Mouse (Mus musculus) testis, adult 2 months (tissue): ENCODE results near the gene Mid1. TPM values are rescaled to one million over a fixed set of nuclear protein-coding genes. Genes with fewer than 3 reads are reported as not detected.

Experiments
- H3K27ac ChIP-seq: fragments of 200-500 bp; 2 replicates; pipeline ENCODE4 v1.5.1; 2012; ENCODE audit warnings: low read depth, low read length; ENCODE audit not compliant: control insufficient read depth, insufficient read depth
- H3K27me3 ChIP-seq: fragments of 200-500 bp; 2 replicates; pipeline ENCODE4 v1.6.1; 2012; ENCODE audit warnings: mild to moderate bottlenecking, low read length, moderate library complexity; ENCODE audit not compliant: control insufficient read depth, insufficient read depth
- H3K36me3 ChIP-seq: fragments of 200-500 bp; 2 replicates; pipeline ENCODE4 v1.6.1; 2012; ENCODE audit warnings: mild to moderate bottlenecking, low read length; ENCODE audit not compliant: control insufficient read depth, insufficient read depth
- H3K4me1 ChIP-seq: fragments of 200-500 bp; 2 replicates; pipeline ENCODE4 v1.6.1; 2012; ENCODE audit warnings: low read length; ENCODE audit not compliant: control insufficient read depth, insufficient read depth
- H3K4me3 ChIP-seq: fragments of 200-500 bp; 2 replicates; pipeline ENCODE4 v1.5.1; 2012; ENCODE audit warnings: low read depth, mild to moderate bottlenecking, low read length, moderate library complexity, mixed read lengths; ENCODE audit not compliant: control insufficient read depth
- CTCF ChIP-seq: fragments of 200-500 bp; IDR thresholded peaks from 2 replicates; pipeline ENCODE4 v1.5.1; 2012; ENCODE audit warnings: low read depth, mild to moderate bottlenecking, inconsistent platforms, low read length, moderate library complexity; ENCODE audit not compliant: control insufficient read depth, insufficient read depth, insufficient replicate concordance
- POLR2A ChIP-seq: fragments of 200-500 bp; IDR thresholded peaks from 2 replicates; pipeline ENCODE4 v1.6.1; 2012; ENCODE audit warnings: low read depth, mild to moderate bottlenecking, inconsistent platforms, low read length, moderate library complexity; ENCODE audit not compliant: control insufficient read depth
- polyA plus RNA-seq: library from polyadenylated mRNA; depleted of rRNA; stranded (reverse); fragments of >200 nt; gene quantifications from 2 replicates; pipeline ENCODE4 v1.2.3, GENCODE M21; 2012

The Mid1 gene
- polyA plus RNA-seq, 1 experiment, result 0.65 TPM

DNA sequence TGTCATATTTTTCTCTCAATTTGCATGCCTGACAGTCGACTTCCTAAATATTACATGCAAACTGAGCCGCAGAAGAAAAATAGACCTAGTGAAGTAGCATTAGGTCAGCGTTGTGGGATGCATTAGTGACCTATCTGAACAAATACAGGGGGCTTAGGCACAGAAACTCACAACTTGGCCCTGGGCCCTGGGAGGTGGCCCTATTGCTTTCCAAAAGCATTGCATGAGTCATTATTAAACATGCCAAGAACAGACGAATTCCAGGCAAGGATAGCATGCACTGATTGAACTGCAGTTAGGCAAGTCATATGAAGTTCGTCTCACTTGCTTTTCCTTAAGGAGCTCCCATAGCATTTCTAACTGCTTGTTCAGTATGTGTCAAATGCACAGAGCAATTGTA, 183.2 kb downstream of the Mid1 start:
- H3K36me3 ChIP-seq, result no peaks in the 10 kb centered on the region
- TF ChIP-seq POLR2A (no peak), CTCF (no peak)
- no peak overlapping the region for H3K4me3 ChIP-seq
- no peaks in the 10 kb centered on the region for H3K4me1 ChIP-seq
- no peak overlapping the region for H3K27ac ChIP-seq
- no peaks in the 10 kb centered on the region for H3K27me3 ChIP-seq

DNA sequence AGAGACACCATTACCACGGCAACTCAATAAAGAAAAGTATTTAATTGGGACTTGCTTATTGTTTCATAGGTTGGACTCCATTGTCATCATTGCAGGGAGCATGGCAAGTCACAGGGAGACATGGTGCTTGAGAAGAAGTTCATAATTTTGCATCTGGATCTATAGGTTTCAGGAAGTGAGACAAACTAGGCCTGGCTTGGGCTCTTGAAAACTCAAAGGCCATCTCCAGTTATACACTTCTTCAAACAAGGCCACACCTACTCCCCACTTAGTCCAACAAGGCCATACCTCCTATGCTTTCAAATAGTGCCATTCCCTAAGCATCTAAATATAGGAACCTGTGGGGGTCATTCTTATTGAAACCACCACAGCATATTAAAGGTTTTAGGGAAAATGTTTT, 189.5 kb downstream of the Mid1 start:
- H3K4me1 ChIP-seq, result no peaks in the 10 kb centered on the region; the same call in 1 of the 2 replicates
- H3K4me3 ChIP-seq, result no peak overlapping the region
- no peaks in the 10 kb centered on the region for H3K36me3 ChIP-seq
- no peak overlapping the region for H3K27ac ChIP-seq
- TF ChIP-seq POLR2A, result no peak
- TF ChIP-seq CTCF, result no peak
- no peaks in the 10 kb centered on the region for H3K27me3 ChIP-seq

DNA sequence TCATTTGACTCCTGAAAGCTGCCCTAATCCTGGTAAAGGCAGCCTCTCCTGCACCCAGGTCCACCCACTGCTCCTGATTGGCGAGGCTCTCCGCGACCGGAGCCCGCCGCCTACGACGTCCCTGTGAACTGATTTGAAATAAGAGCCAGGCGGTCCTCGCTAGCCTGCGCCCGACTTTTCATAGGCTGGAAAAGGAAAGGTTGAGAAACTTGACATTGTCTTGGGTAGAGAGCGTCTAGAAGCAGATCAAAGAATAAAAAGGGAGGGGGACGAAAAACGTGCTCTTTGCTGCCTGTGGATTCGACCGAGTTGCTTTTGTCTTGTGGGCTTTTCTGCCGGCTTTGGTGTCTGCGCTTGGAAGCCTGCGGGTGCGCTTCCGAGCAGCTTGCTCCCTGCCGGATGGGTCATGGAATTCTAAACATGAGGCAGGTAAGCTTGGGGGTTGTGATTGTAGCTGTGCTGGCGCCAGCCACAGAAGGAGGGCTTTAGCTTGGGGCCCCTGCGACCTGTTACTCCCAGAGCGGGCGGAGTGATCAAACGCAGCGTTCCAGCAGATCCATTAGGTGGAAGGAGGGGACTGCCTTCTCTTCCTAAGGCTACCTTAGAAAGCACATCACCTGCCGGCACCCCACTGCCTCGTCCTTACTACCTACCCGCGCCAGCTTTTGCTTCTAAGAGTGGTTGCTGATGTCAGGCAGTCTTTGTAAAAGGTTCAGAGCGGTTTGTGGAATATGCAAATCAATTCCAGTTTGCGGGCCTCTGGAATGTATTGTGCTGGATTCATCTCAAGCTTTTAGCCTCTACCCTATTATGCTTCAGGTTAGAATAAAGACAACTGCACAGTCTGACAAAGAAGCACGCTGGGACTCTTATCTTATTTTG, 194.7 kb downstream of the Mid1 start:
- no peaks in the 10 kb centered on the region for H3K27me3 ChIP-seq
- H3K36me3 ChIP-seq, result no peaks in the 10 kb centered on the region
- H3K27ac ChIP-seq, result peak overlapping the region; percentile 25; the same call in 1 of the 2 replicates
- TF ChIP-seq CTCF, result no peak
- TF ChIP-seq POLR2A, result no peak
- peaks cover 3% of the 10 kb centered on the region; the same call in 1 of the 2 replicates for H3K4me1 ChIP-seq
- peak overlapping the region; percentile 74 for H3K4me3 ChIP-seq

DNA sequence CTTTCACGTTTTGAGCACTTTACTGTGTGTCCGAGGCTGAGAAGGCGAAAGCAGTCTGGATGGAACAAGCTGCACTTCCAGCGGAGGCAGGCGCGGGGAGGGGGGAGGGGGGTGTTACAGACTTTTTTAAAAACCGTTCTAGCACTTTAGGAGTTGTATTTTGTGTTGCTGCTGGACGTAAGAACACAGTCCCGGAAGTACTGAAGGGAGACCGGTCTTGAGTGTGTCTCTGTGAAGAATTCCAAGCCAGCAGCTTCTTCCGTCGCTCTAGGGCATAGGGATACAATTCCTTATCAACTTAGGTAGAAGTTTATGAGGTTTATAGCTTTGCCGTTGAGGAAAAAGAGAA, 195.3 kb downstream of the Mid1 start:
- Histone ChIP-seq H3K27ac (peak overlapping the region; percentile 25; the same call in 1 of the 2 replicates), H3K4me3 (peak overlapping the region; percentile 74), H3K36me3 (no peaks in the 10 kb centered on the region), H3K27me3 (no peaks in the 10 kb centered on the region), H3K4me1 (peaks cover 3% of the 10 kb centered on the region; the same call in 1 of the 2 replicates)
- TF ChIP-seq CTCF, result no peak
- no peak for TF ChIP-seq POLR2A

DNA sequence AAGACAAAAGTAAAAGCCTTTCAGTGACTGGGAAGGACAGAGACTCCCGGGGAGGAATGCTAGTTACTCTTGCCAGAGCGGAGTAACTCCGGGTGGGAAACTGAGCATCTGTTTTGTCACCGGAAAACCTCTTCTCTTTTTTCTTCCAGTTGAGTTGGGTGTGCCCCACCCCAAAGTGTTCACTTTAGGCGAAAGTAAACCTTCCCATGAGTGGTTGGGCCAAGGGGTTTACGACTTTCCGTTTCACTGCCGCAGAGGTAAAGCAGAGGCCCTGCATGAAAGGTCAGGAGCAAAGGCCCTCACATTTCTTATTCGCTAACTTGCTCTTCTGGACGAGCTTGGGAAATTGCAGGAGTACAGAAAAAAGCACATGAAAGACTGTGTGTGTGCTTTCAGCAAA, 195.8 kb downstream of the Mid1 start:
- Histone ChIP-seq H3K27ac (peak overlapping the region; percentile 21; the same call in 1 of the 2 replicates), H3K27me3 (no peaks in the 10 kb centered on the region), H3K4me3 (peak overlapping the region; percentile 18), H3K36me3 (no peaks in the 10 kb centered on the region), H3K4me1 (peaks cover 3% of the 10 kb centered on the region; the same call in 1 of the 2 replicates)
- TF ChIP-seq CTCF (no peak), POLR2A (no peak)

DNA sequence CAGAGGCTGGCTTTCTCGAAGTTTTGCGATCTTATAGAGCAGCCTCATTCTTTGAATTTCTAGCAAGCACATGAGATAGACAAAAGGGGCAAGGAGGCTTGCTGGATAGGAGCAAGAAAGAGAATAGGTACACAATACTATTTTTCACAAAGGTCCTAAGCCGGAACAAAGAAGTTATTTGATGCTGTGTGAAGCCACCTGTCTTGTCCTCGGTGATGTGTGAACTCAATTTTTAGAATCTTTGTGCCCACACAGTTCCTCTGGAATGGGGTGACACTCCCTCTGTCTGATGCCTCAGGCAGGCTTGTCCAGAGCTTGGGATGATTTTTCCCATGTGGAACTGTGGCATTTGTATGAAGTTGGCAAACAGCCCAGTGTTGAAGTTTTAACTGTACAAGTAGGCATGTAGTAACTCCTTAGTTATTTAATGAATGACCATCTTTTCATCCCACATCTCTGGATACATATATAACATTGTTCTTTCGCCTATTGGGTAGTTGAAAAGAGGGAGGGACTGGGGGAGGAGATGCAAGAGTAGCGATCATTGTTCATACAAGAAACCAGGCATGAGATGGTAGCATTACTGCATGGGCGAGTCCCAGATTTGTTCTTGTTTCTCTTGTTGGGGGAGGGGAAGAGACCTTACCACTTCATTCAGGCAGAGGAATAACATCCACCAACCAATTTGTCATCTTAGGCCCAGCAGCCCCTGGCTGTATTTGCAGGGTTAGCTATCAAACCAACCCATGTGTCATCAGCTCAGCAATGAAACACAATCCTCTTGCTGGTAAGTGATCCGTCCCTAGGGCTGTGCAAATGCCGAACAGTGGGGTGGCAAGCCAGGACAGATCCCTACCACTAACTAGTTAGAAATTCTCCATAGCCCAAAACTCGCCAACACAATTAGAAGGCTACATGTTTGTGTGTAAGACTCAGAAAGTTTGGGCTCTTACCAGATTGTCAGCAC, 196.5 kb downstream of the Mid1 start:
- TF ChIP-seq POLR2A (no peak), CTCF (no peak)
- Histone ChIP-seq H3K27ac (peak overlapping the region; percentile 21; the same call in 1 of the 2 replicates), H3K36me3 (no peaks in the 10 kb centered on the region), H3K27me3 (no peaks in the 10 kb centered on the region), H3K4me3 (no peak overlapping the region), H3K4me1 (peaks cover 3% of the 10 kb centered on the region; the same call in 1 of the 2 replicates)

DNA sequence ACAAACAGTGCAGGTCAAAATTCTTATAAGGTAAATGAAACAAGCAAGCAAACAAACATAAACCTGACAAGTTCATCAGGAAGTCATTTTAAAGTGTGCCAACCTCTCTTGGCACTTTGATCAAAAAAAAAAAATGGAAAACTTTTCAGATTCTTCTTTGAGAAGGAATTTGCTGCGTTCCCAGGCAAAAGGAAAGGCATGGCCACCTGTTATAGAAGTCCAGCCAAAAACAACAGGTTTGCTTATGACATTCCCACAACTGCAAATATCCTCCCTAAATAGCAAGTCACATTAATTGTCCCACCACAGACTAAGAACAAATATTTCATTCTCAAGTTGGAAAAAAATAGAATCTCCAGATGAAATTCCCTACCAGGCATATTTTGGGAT, 197.2 kb downstream of the Mid1 start:
- no peak overlapping the region for H3K27ac ChIP-seq
- H3K4me1 ChIP-seq, result peaks cover 3% of the 10 kb centered on the region; the same call in 1 of the 2 replicates
- H3K27me3 ChIP-seq, result no peaks in the 10 kb centered on the region
- H3K4me3 ChIP-seq, result no peak overlapping the region
- TF ChIP-seq POLR2A, result no peak
- TF ChIP-seq CTCF, result no peak
- no peaks in the 10 kb centered on the region for H3K36me3 ChIP-seq
